Mouse (Mus musculus): Measurements from ENCODE around the gene Eef1akmt2.

- TF ChIP-seq GATA1 (IDR thresholded peaks at IDR 0.05; ENCODE audit: low read length) (no peak), TAL1 (IDR thresholded peaks at IDR 0.05; ENCODE audit: low read length) (no peak)
Observed at GRCm38 (mm10) chr7:132790447-132791219, 61.8 kb downstream of the Eef1akmt2 start.
